Mouse (Mus musculus) stomach, postnatal 0 days (tissue): Measurements from ENCODE around the gene Cemip. TPM values are rescaled to one million over a fixed set of nuclear protein-coding genes. Genes with fewer than 3 reads are reported as not detected.
A peak's percentile ranks its signal among the peaks of the same experiment; 100 is the strongest.

Experiments used
- ATAC-seq: fragments of 200-750 bp; cut with Nextera tagmentation; 2 replicates; pipeline ENCODE4 v1.8.0; 2017; ENCODE audit not compliant: low FRiP score, low TSS enrichment
- DNase-seq: peaks from one replicate; pipeline ENCODE4 v3.0.0-alpha.2; 2016; ENCODE audit warnings: low spot score
- H3K27ac ChIP-seq: fragments of 300-500 bp; sonication (generic); replicated peaks from 2 replicates; pipeline ENCODE4 v1.5.1; 2014; ENCODE audit warnings: mild to moderate bottlenecking, control low read depth
- H3K27me3 ChIP-seq: fragments of 300-500 bp; sonication (generic); 2 replicates; pipeline ENCODE4 v1.6.1; 2014; ENCODE audit warnings: low read length; ENCODE audit not compliant: control insufficient read depth, insufficient read depth
- H3K36me3 ChIP-seq: fragments of 300-500 bp; sonication (generic); 2 replicates; pipeline ENCODE4 v1.6.1; 2014; ENCODE audit warnings: low read length, mixed read lengths; ENCODE audit not compliant: control insufficient read depth, insufficient read depth
- H3K4me1 ChIP-seq: fragments of 300-500 bp; sonication (generic); replicated peaks from 2 replicates; pipeline ENCODE4 v1.6.1; 2014; ENCODE audit warnings: antibody characterized with exemption; ENCODE audit not compliant: control insufficient read depth, insufficient read depth
- H3K4me2 ChIP-seq: fragments of 300-500 bp; sonication (generic); replicated peaks from 2 replicates; pipeline ENCODE4 v1.6.1; 2014; ENCODE audit warnings: low read depth, mild to moderate bottlenecking, control low read depth, moderate library complexity
- H3K4me3 ChIP-seq: fragments of 300-500 bp; sonication (generic); 2 replicates; pipeline ENCODE4 v1.5.1; 2014; ENCODE audit warnings: low read depth, low read length, control low read depth
- H3K9ac ChIP-seq: fragments of 300-500 bp; sonication (generic); 2 replicates; pipeline ENCODE4 v1.6.1; 2014; ENCODE audit warnings: mild to moderate bottlenecking, low read length, control low read depth, mixed read lengths
- H3K9me3 ChIP-seq: fragments of 300-500 bp; sonication (generic); 2 replicates; pipeline ENCODE4 v1.6.1; 2016; ENCODE audit warnings: low read length; ENCODE audit not compliant: control insufficient read depth
- CTCF ChIP-seq: IDR thresholded peaks from 2 replicates; pipeline ENCODE4 v1.5.1; 2016; ENCODE audit warnings: antibody characterized with exemption, low read depth, mild to moderate bottlenecking, moderate library complexity
- EP300 ChIP-seq: optimal IDR thresholded peaks from 2 replicates; pipeline ENCODE3; 2016; ENCODE audit warnings: antibody characterized with exemption
- whole genome bisulfite sequencing: fragments of 180-500 bp; shearing (Covaris S2); extraction: QIAGEN DNeasy Blood & Tissue Kit; methylation state at CpG from one replicate; pipeline ENCODE4 v1.1.7; 2014; 5-methylcytosine and 5-hydroxymethylcytosine counted together
- polyA plus RNA-seq: library from polyadenylated mRNA; unstranded; fragments of >200 nt; fragmentation: Nextera tagmentation; extraction: Ambion mirVana; gene quantifications from 2 replicates; pipeline ENCODE4 v1.2.1, GENCODE M21; 2015

Gene Cemip
- polyA plus RNA-seq, 1 experiment from 2014 or later: 0.40 TPM

DNA sequence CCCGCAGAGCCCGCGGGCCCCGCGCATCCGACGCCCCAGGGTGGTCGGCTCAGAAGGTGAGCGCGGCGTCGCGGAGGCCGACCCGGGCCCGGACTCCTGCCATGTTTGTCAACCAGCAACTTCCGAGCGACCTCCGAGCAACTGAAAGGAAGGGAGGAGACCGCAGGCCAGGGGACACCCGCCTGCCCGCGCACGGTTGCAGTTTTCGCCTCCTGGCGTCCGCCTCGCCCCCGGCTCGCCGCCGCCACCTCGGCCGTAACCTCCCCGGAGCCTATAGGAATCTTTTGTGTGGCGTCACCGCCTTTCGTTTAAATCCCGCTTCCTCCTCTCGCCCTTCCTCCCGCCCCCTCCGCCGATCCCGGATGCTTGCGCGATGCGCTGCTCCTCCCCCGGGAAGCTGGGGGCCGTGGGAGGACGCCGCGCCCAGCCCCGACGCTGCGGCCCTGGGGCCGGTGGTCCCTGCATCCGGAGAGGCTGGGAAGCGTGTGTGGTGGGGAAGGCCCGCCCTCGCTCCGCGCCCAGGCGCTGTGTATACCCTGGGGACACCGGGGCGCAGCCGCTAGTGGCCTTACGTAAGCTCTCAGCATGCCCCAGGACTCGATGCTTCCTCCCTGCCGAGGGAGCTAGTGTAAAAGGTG is 202.2 kb downstream of the Cemip start, which contains the start of the genes Tlnrd1 and Mesd:
Tlnrd1 (minus strand) TSS at position 285 of the 638 bp plus-strand sequence.
Mesd (plus strand) TSS at position 446 of the 638 bp plus-strand sequence.
- under 1% methylated on average over 67 of the region's 69 CpGs for WGBS
- peak within 1 kb of the TSS; percentile 79 for H3K4me3 ChIP-seq
- peak within 1 kb of the TSS; percentile 88 for H3K9ac ChIP-seq
- DNase-seq: peak; percentile 95
- no peaks in the 10 kb centered on the region for H3K27me3 ChIP-seq
- no peaks in the 10 kb centered on the region for H3K36me3 ChIP-seq
- H3K4me1 ChIP-seq: peaks cover 10% of the 10 kb centered on the region
- peak; percentile 79 for ATAC-seq
- H3K4me2 ChIP-seq: peak within 1 kb of the TSS; percentile 95
- H3K9me3 ChIP-seq: no peaks in the 10 kb centered on the region
- peak; percentile 57 for TF ChIP-seq EP300
- TF ChIP-seq CTCF: peak; percentile 48
- H3K27ac ChIP-seq: peak within 1 kb of the TSS; percentile 99

DNA sequence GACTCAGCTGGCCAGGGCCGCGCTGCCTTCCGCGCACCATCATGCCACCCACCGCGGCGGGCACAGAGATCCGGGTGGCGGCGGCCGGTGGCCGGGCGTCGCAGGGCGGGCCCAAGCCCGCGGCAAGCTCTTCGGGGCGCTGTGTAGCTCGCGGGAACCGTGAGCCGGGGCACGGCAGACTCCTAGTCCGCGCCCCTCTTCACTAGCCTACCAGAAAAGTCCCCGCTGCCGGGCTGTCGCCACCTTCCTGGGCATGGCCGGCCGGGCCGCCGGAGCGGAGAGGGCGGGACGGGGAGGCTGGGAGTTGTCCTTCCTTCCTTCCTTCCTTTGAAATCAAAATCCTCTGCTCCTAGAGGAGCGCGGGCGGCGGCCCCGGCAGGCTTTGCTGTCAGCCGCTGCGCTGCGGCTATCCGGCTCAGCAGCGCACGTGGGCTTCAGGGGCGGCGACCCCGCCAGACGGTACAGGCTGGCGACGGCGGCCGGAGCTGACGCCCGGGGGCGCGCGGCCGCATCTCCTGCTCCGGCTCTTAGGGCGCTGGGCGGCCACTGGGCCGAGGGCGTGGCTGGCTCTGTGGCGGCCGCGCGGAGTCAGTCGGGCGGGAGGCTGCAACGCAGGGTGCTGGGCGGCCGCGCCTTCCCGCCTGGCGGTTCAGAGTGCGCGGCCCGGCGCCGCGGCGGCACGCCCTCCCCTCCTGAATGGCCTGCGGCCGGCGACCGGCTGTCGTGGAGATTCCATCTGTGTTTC is 202.9 kb downstream of the Cemip start:
- H3K9ac ChIP-seq: peak overlapping the region; percentile 88
- TF ChIP-seq EP300: no peak
- no peak for TF ChIP-seq CTCF
- no peaks in the 10 kb centered on the region for H3K27me3 ChIP-seq
- no peaks in the 10 kb centered on the region for H3K9me3 ChIP-seq
- H3K4me2 ChIP-seq: peak overlapping the region; percentile 95
- peak; percentile 86 for DNase-seq
- H3K4me3 ChIP-seq: peak overlapping the region; percentile 79
- H3K4me1 ChIP-seq: peaks cover 12% of the 10 kb centered on the region
- H3K36me3 ChIP-seq: no peaks in the 10 kb centered on the region
- peak; percentile 85 for ATAC-seq
- WGBS: under 1% methylated on average over 61 of the region's 91 CpGs
- H3K27ac ChIP-seq: peak overlapping the region; percentile 99

Other genes with a start within 250 kb of the Cemip start
- 8.5 and 10.8 TPM in 2 replicates for gene Tlnrd1, start 202.2 kb downstream of the Cemip start, polyA plus RNA-seq
- 54.7 and 62.9 TPM in 2 replicates for gene Mesd, start 202.0 kb downstream of the Cemip start, polyA plus RNA-seq
- gene Abhd17c, start 65.4 kb upstream of the Cemip start, polyA plus RNA-seq: 59.7 and 60.9 TPM in 2 replicates